Mouse (Mus musculus): ENCODE results near the gene Dnajc25. TPM values are rescaled to one million over a fixed set of nuclear protein-coding genes. Genes with fewer than 3 reads are reported as not detected.
A peak's percentile ranks its signal among the peaks of the same experiment; 100 is the strongest.

Gene Dnajc25
- polyA plus RNA-seq, 2 experiments = 2.4 to 7.1 TPM

GRCm38 (mm10) chr4:59000614-59001013 is 5.8 kb downstream of the Dnajc25 start:
- Histone ChIP-seq H3K4me1 (replicated peaks; ENCODE audit: control insufficient read depth in 2 of 2, insufficient read depth in 2 of 2, low read length in 1 of 2) (peaks cover 10 to 13% of the 10 kb centered on the region in 2 experiments), H3K27ac (no peak overlapping the region), H3K36me3 (replicated peaks; ENCODE audit: control insufficient read depth, insufficient read depth, low read depth) (no peaks in the 10 kb centered on the region), H3K4me3 (ENCODE audit: insufficient read depth in 1 of 2, low read depth in 2 of 2, low read length in 2 of 2) (no peak overlapping the region), H3K9ac (replicated peaks) (no peak overlapping the region), H3K4me2 (ENCODE audit: low read depth) (no peak overlapping the region), H3K9me3 (ENCODE audit: control insufficient read depth, low read length) (no peaks in the 10 kb centered on the region), H3K27me3 (ENCODE audit: control insufficient read depth, insufficient read depth, low read length) (no peaks in the 10 kb centered on the region)
- ATAC-seq (ENCODE audit: insufficient read depth) (no peak), DNase-seq (ENCODE audit: low read depth in 3 of 3, low spot score in 3 of 3) (peak; percentile 39 to 56 (median 52))
- 0% methylated on average over 2 of the region's 2 CpGs for WGBS (ENCODE audit: insufficient replicate concordance)
- TF ChIP-seq EP300 (IDR thresholded peaks at IDR 0.05; ENCODE audit: low read depth) = no peak
- peak; percentile 68 for TF ChIP-seq CTCF (IDR thresholded peaks at IDR 0.05; ENCODE audit: low read depth)

GRCm38 (mm10) chr4:59002948-59003805 is 8.3 kb downstream of the Dnajc25 start, which contains the start of gene Gm20503:
Gene Gm20503 (plus strand): TSS chr4:59003210.
- H3K9ac ChIP-seq (replicated peaks) = peak within 1 kb of the TSS; percentile 87
- under 1% methylated on average over 79 of the region's 89 CpGs for WGBS (ENCODE audit: insufficient replicate concordance)
- H3K27me3 ChIP-seq (ENCODE audit: control insufficient read depth, insufficient read depth, low read length) = no peaks in the 10 kb centered on the region
- ATAC-seq (ENCODE audit: insufficient read depth) = peak; percentile 97
- TF ChIP-seq EP300 (IDR thresholded peaks at IDR 0.05; ENCODE audit: low read depth) (no peak), CTCF (IDR thresholded peaks at IDR 0.05; ENCODE audit: low read depth) (no peak)
- no peaks in the 10 kb centered on the region for H3K36me3 ChIP-seq (replicated peaks; ENCODE audit: control insufficient read depth, insufficient read depth, low read depth)
- peak within 1 kb of the TSS; percentile 62 to 76 for H3K4me3 ChIP-seq (ENCODE audit: insufficient read depth in 1 of 2, low read depth in 2 of 2, low read length in 2 of 2)
- H3K4me1 ChIP-seq (replicated peaks; ENCODE audit: control insufficient read depth in 2 of 2, insufficient read depth in 2 of 2, low read length in 1 of 2) = peaks cover 12 to 16% of the 10 kb centered on the region in 2 experiments
- H3K4me2 ChIP-seq (ENCODE audit: low read depth) = peak within 1 kb of the TSS; percentile 99
- peak; percentile 79 to 81 (median 80) for DNase-seq (ENCODE audit: low read depth in 3 of 3, low spot score in 3 of 3)
- H3K27ac ChIP-seq = peak within 1 kb of the TSS; percentile 8
- H3K9me3 ChIP-seq (ENCODE audit: control insufficient read depth, low read length) = no peaks in the 10 kb centered on the region

GRCm38 (mm10) chr4:59003806-59004200 is 8.9 kb downstream of the Dnajc25 start:
- Histone ChIP-seq H3K9me3 (ENCODE audit: control insufficient read depth, low read length) (no peaks in the 10 kb centered on the region), H3K4me1 (replicated peaks; ENCODE audit: control insufficient read depth in 2 of 2, insufficient read depth in 2 of 2, low read length in 1 of 2) (peaks cover 12 to 17% of the 10 kb centered on the region in 2 experiments), H3K4me3 (ENCODE audit: insufficient read depth in 1 of 2, low read depth in 2 of 2, low read length in 2 of 2) (peak overlapping the region; percentile 62 to 76), H3K27ac (peak overlapping the region; percentile 8; the same call in 1 of the 2 replicates), H3K4me2 (ENCODE audit: low read depth) (peak overlapping the region; percentile 99), H3K27me3 (ENCODE audit: control insufficient read depth, insufficient read depth, low read length) (no peaks in the 10 kb centered on the region), H3K36me3 (replicated peaks; ENCODE audit: control insufficient read depth, insufficient read depth, low read depth) (no peaks in the 10 kb centered on the region), H3K9ac (replicated peaks) (peak overlapping the region; percentile 87)
- WGBS (ENCODE audit: insufficient replicate concordance) = 11% methylated on average over 7 of the region's 7 CpGs
- no peak for DNase-seq (ENCODE audit: low read depth in 3 of 3, low spot score in 3 of 3)
- no peak for TF ChIP-seq CTCF (IDR thresholded peaks at IDR 0.05; ENCODE audit: low read depth)
- no peak for TF ChIP-seq EP300 (IDR thresholded peaks at IDR 0.05; ENCODE audit: low read depth)
- ATAC-seq (ENCODE audit: insufficient read depth) = no peak

GRCm38 (mm10) chr4:59006211-59006610 is 11.3 kb downstream of the Dnajc25 start:
- H3K4me1 ChIP-seq (replicated peaks; ENCODE audit: control insufficient read depth in 2 of 2, insufficient read depth in 2 of 2, low read length in 1 of 2) = peaks cover 15 to 27% of the 10 kb centered on the region in 2 experiments
- H3K9me3 ChIP-seq (ENCODE audit: control insufficient read depth, low read length) = no peaks in the 10 kb centered on the region
- no peaks in the 10 kb centered on the region for H3K27me3 ChIP-seq (ENCODE audit: control insufficient read depth, insufficient read depth, low read length)
- no peak for TF ChIP-seq EP300 (IDR thresholded peaks at IDR 0.05; ENCODE audit: low read depth)
- no peak for TF ChIP-seq CTCF (IDR thresholded peaks at IDR 0.05; ENCODE audit: low read depth)
- 53% methylated on average over 8 of the region's 8 CpGs for WGBS (ENCODE audit: insufficient replicate concordance)
- H3K36me3 ChIP-seq (replicated peaks; ENCODE audit: control insufficient read depth, insufficient read depth, low read depth) = no peaks in the 10 kb centered on the region
- H3K4me3 ChIP-seq (ENCODE audit: insufficient read depth in 1 of 2, low read depth in 2 of 2, low read length in 2 of 2) = no peak overlapping the region
- no peak for DNase-seq (ENCODE audit: low read depth in 3 of 3, low spot score in 3 of 3)
- no peak overlapping the region for H3K4me2 ChIP-seq (ENCODE audit: low read depth)
- no peak for ATAC-seq (ENCODE audit: insufficient read depth)
- no peak overlapping the region for H3K27ac ChIP-seq
- no peak overlapping the region for H3K9ac ChIP-seq (replicated peaks)

GRCm38 (mm10) chr4:59007016-59007415 is 12.2 kb downstream of the Dnajc25 start:
- Histone ChIP-seq H3K36me3 (replicated peaks; ENCODE audit: control insufficient read depth, insufficient read depth, low read depth) (no peaks in the 10 kb centered on the region), H3K4me1 (replicated peaks; ENCODE audit: control insufficient read depth in 2 of 2, insufficient read depth in 2 of 2, low read length in 1 of 2) (peaks cover 17 to 29% of the 10 kb centered on the region in 2 experiments), H3K27me3 (ENCODE audit: control insufficient read depth, insufficient read depth, low read length) (no peaks in the 10 kb centered on the region), H3K27ac (no peak overlapping the region), H3K9ac (replicated peaks) (no peak overlapping the region), H3K4me2 (ENCODE audit: low read depth) (no peak overlapping the region), H3K4me3 (ENCODE audit: insufficient read depth in 1 of 2, low read depth in 2 of 2, low read length in 2 of 2) (no peak overlapping the region), H3K9me3 (ENCODE audit: control insufficient read depth, low read length) (no peaks in the 10 kb centered on the region)
- DNase-seq (ENCODE audit: low read depth in 3 of 3, low spot score in 3 of 3) (no peak), ATAC-seq (ENCODE audit: insufficient read depth) (no peak)
- no peak for TF ChIP-seq EP300 (IDR thresholded peaks at IDR 0.05; ENCODE audit: low read depth)
- no peak for TF ChIP-seq CTCF (IDR thresholded peaks at IDR 0.05; ENCODE audit: low read depth)
- 66% methylated on average over 6 of the region's 6 CpGs for WGBS (ENCODE audit: insufficient replicate concordance)
